Mouse (Mus musculus) spleen, adult 2 months (tissue): ENCODE data around the gene Pgm2. TPM values are rescaled to one million over a fixed set of nuclear protein-coding genes. Genes with fewer than 3 reads are reported as not detected.
A peak's percentile ranks its signal among the peaks of the same experiment; 100 is the strongest.

ENCODE experiments used
- DNase-seq, 2 experiments: peaks; one replicate each; pipeline versions ENCODE4 v3.0.0 to v3.0.0-alpha.2; 2012 to 2021; ENCODE audit warnings: low spot score in 2 of 2, low read depth in 1 of 2
- H3K27ac ChIP-seq: fragments of 200-500 bp; 2 replicates; pipeline ENCODE4 v1.5.1; 2012; ENCODE audit warnings: low read length, inconsistent platforms; ENCODE audit not compliant: insufficient read depth
- H3K27me3 ChIP-seq: fragments of 200-500 bp; 2 replicates; pipeline ENCODE4 v1.6.1; 2012; ENCODE audit warnings: mild to moderate bottlenecking, moderate library complexity, low read length, inconsistent platforms; ENCODE audit not compliant: control insufficient read depth, insufficient read depth
- H3K36me3 ChIP-seq: fragments of 200-500 bp; 2 replicates; pipeline ENCODE4 v1.6.1; 2012; ENCODE audit warnings: mild to moderate bottlenecking, low read length, inconsistent platforms; ENCODE audit not compliant: control insufficient read depth, insufficient read depth
- H3K4me1 ChIP-seq: fragments of 200-500 bp; 2 replicates; pipeline ENCODE4 v1.6.1; 2011; ENCODE audit warnings: inconsistent platforms; ENCODE audit not compliant: control insufficient read depth, insufficient read depth, insufficient read length
- H3K4me3 ChIP-seq: fragments of 200-500 bp; 2 replicates; pipeline ENCODE4 v1.5.1; 2011; ENCODE audit warnings: mild to moderate bottlenecking, inconsistent platforms; ENCODE audit not compliant: insufficient read depth, insufficient read length; ENCODE audit errors: extremely low read depth
- CTCF ChIP-seq: fragments of 200-500 bp; IDR thresholded peaks from 2 replicates; pipeline ENCODE4 v1.5.1; 2011; ENCODE audit warnings: mild to moderate bottlenecking, inconsistent platforms; ENCODE audit not compliant: insufficient read depth, insufficient read length, insufficient replicate concordance; ENCODE audit errors: extremely low read depth
- POLR2A ChIP-seq: fragments of 200-500 bp; IDR thresholded peaks from 2 replicates; pipeline ENCODE4 v1.6.1; 2011; ENCODE audit warnings: low read depth, low read length, inconsistent platforms
- WGBS: fragments of 180-500 bp; shearing (Covaris S2); methylation state at CpG from one replicate; pipeline ENCODE4 v1.1.7; 2018; 5-methylcytosine and 5-hydroxymethylcytosine counted together
- polyA plus RNA-seq: library from polyadenylated mRNA; depleted of rRNA; stranded (reverse); fragments of >200 nt; gene quantifications from 2 replicates; pipeline ENCODE4 v1.2.3, GENCODE M21; 2012

The Pgm2 gene
- polyA plus RNA-seq, 1 experiment: 4.4 TPM

GRCm38 (mm10) chr5:64075506-64075905, 17.2 kb upstream of the Pgm2 start:
- Histone ChIP-seq H3K27ac (no peak overlapping the region), H3K36me3 (no peaks in the 10 kb centered on the region), H3K27me3 (no peaks in the 10 kb centered on the region), H3K4me1 (no peaks in the 10 kb centered on the region), H3K4me3 (no peak overlapping the region)
- TF ChIP-seq POLR2A (no peak), CTCF (no peak)
- peak; percentile 31 to 35 for DNase-seq
- 24% methylated on average over 3 of the region's 3 CpGs for WGBS

GRCm38 (mm10) chr5:64077353-64077752, 15.4 kb upstream of the Pgm2 start:
- no peaks in the 10 kb centered on the region for H3K27me3 ChIP-seq
- no peaks in the 10 kb centered on the region for H3K36me3 ChIP-seq
- no peak overlapping the region for H3K27ac ChIP-seq
- DNase-seq: no peak
- 60% methylated on average over 4 of the region's 4 CpGs for WGBS
- TF ChIP-seq POLR2A (no peak), CTCF (no peak)
- no peak overlapping the region for H3K4me3 ChIP-seq
- H3K4me1 ChIP-seq: no peaks in the 10 kb centered on the region

GRCm38 (mm10) chr5:64078740-64079461, 13.8 kb upstream of the Pgm2 start:
- Histone ChIP-seq H3K36me3 (no peaks in the 10 kb centered on the region), H3K4me1 (no peaks in the 10 kb centered on the region), H3K27ac (no peak overlapping the region), H3K4me3 (no peak overlapping the region), H3K27me3 (no peaks in the 10 kb centered on the region)
- 74% methylated on average over 7 of the region's 7 CpGs for WGBS
- TF ChIP-seq CTCF (no peak), POLR2A (no peak)
- DNase-seq: no peak

GRCm38 (mm10) chr5:64079462-64079817, 13.3 kb upstream of the Pgm2 start:
- TF ChIP-seq CTCF (no peak), POLR2A (no peak)
- H3K36me3 ChIP-seq: no peaks in the 10 kb centered on the region
- DNase-seq: no peak
- WGBS: 59% methylated on average over 4 of the region's 4 CpGs
- no peak overlapping the region for H3K27ac ChIP-seq
- H3K4me3 ChIP-seq: no peak overlapping the region
- H3K27me3 ChIP-seq: no peaks in the 10 kb centered on the region
- H3K4me1 ChIP-seq: no peaks in the 10 kb centered on the region

- 89% methylated on average over 15 of the region's 15 CpGs for WGBS
- Histone ChIP-seq H3K27ac (no peak overlapping the region), H3K4me1 (no peaks in the 10 kb centered on the region), H3K36me3 (no peaks in the 10 kb centered on the region), H3K4me3 (no peak overlapping the region), H3K27me3 (no peaks in the 10 kb centered on the region)
- DNase-seq: no peak
- TF ChIP-seq POLR2A: no peak
- no peak for TF ChIP-seq CTCF
These were observed 9.0 kb upstream of the Pgm2 start for GRCm38 (mm10) chr5:64083447-64084359.

GRCm38 (mm10) chr5:64085405-64085804, 7.3 kb upstream of the Pgm2 start:
- no peaks in the 10 kb centered on the region for H3K36me3 ChIP-seq
- 96% methylated on average over 9 of the region's 9 CpGs for WGBS
- no peak for DNase-seq

More at GRCm38 (mm10) chr5:64085405-64085804, 7.3 kb upstream of the Pgm2 start:
- Histone ChIP-seq H3K4me1 (no peaks in the 10 kb centered on the region), H3K27me3 (no peaks in the 10 kb centered on the region), H3K4me3 (no peak overlapping the region), H3K27ac (no peak overlapping the region)
- TF ChIP-seq POLR2A (no peak), CTCF (no peak)
